Mouse (Mus musculus) lung, postnatal 0 days (tissue): ENCODE results near the gene Tmem229b. TPM values are rescaled to one million over a fixed set of nuclear protein-coding genes. Genes with fewer than 3 reads are reported as not detected.

ENCODE experiments used
- ATAC-seq: fragments of 200-750 bp; cut with Nextera tagmentation; 2 replicates; pipeline ENCODE4 v1.8.0; 2017; ENCODE audit warnings: moderate library complexity
- DNase-seq: peaks from one replicate; pipeline ENCODE4 v3.0.0-alpha.2; 2016; ENCODE audit warnings: low spot score
- H3K27ac ChIP-seq: fragments of 300-500 bp; sonication (generic); 2 replicates; pipeline ENCODE4 v1.5.1; 2014; ENCODE audit warnings: antibody characterized with exemption, mild to moderate bottlenecking, low read length, mixed read lengths
- H3K27me3 ChIP-seq: fragments of 300-500 bp; sonication (generic); replicated peaks from 2 replicates; pipeline ENCODE4 v1.6.1; 2014; ENCODE audit warnings: low read length, mixed read lengths; ENCODE audit not compliant: insufficient read depth
- H3K36me3 ChIP-seq: fragments of 300-500 bp; sonication (generic); 2 replicates; pipeline ENCODE4 v1.6.1; 2014; ENCODE audit warnings: low read length, mixed read lengths; ENCODE audit not compliant: insufficient read depth
- H3K4me1 ChIP-seq: fragments of 300-500 bp; sonication (generic); 2 replicates; pipeline ENCODE4 v1.6.1; 2014; ENCODE audit warnings: antibody characterized with exemption, low read depth, low read length, mixed read lengths; ENCODE audit not compliant: insufficient read depth
- H3K4me2 ChIP-seq: fragments of 300-500 bp; sonication (generic); replicated peaks from 2 replicates; pipeline ENCODE4 v1.6.1; 2014; ENCODE audit warnings: low read depth, mild to moderate bottlenecking, low read length, moderate library complexity, mixed read lengths
- H3K4me3 ChIP-seq: fragments of 300-500 bp; sonication (generic); 2 replicates; pipeline ENCODE4 v1.5.1; 2014; ENCODE audit warnings: low read depth, low read length
- H3K9ac ChIP-seq: fragments of 300-500 bp; sonication (generic); replicated peaks from 2 replicates; pipeline ENCODE4 v1.6.1; 2014; ENCODE audit warnings: low read depth, mild to moderate bottlenecking
- H3K9me3 ChIP-seq: fragments of 300-500 bp; sonication (generic); 2 replicates; pipeline ENCODE4 v1.6.1; 2016; ENCODE audit warnings: low read length, mixed read lengths
- CTCF ChIP-seq: IDR thresholded peaks from 2 replicates; pipeline ENCODE4 v1.5.1; 2016; ENCODE audit warnings: antibody characterized with exemption, mild to moderate bottlenecking
- EP300 ChIP-seq: IDR thresholded peaks from 2 replicates; pipeline ENCODE4 v1.6.1; 2016; ENCODE audit warnings: antibody characterized with exemption, mild to moderate bottlenecking, control low read depth
- WGBS: fragments of 180-500 bp; shearing (Covaris S2); extraction: QIAGEN DNeasy Blood & Tissue Kit; methylation state at CpG from one replicate; pipeline ENCODE4 v1.1.7; 2014; 5-methylcytosine and 5-hydroxymethylcytosine counted together
- polyA plus RNA-seq: library from polyadenylated mRNA; unstranded; fragments of >200 nt; fragmentation: Nextera tagmentation; extraction: Ambion mirVana; gene quantifications from 2 replicates; pipeline ENCODE4 v1.2.1, GENCODE M21; 2015

Tmem229b gene
- polyA plus RNA-seq, 1 experiment from 2014 or later = 5.3 TPM

DNA sequence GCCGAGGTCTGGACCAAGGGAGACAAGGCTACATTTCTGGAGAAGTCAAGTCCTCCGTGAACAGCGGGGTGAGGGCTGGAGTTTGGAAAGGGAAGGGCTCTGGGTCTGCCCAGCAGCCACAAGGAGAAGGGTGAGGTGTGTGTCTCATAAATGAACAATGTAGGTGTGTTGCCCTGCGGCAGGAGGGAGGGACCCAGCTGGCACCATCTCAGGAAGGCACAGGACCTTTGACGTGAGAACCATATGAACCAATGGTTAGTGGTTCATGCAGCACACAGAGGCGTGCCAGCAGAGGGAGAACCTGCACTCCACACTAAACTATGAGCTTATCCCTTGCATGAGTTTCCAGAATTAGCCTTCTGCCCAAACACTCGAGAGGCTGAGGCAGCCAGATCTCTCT is 39.8 kb upstream of the Tmem229b start:
- Histone ChIP-seq H3K9ac (no peak overlapping the region), H3K27me3 (no peaks in the 10 kb centered on the region), H3K4me2 (no peak overlapping the region), H3K36me3 (0 out of 2 replicates have a peak, but pooled peaks cover 5% of the 10 kb centered on the region), H3K27ac (no peak overlapping the region), H3K9me3 (no peaks in the 10 kb centered on the region), H3K4me3 (no peak overlapping the region), H3K4me1 (0 out of 2 replicates have a peak, but pooled peaks cover 3% of the 10 kb centered on the region)
- no peak for ATAC-seq
- DNase-seq = no peak
- TF ChIP-seq EP300 = no peak
- no peak for TF ChIP-seq CTCF
- WGBS = 88% methylated on average over 7 of the region's 7 CpGs

DNA sequence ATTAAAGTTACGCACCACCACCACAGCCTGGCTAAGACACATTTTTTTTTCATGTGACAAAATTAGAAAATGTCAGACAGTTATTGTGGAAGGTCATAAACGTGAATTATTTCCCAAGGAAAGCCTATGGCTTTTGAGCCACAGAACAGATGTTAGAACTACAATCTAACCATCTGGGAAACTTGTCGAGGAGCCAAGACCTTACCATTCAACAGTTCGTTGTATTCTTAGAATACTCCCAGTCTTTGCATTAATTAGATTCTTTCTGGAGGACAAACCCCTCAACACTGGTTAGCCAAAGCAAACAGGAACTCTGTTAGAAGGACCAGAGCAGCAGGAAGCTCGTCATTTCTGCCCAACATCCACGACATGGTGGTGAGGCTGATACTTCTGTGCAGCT is 38.7 kb upstream of the Tmem229b start:
- H3K9ac ChIP-seq = no peak overlapping the region
- no peak overlapping the region for H3K4me3 ChIP-seq
- 59% methylated on average over 6 of the region's 6 CpGs for WGBS
- no peak for DNase-seq
- H3K27ac ChIP-seq = no peak overlapping the region
- no peak for TF ChIP-seq CTCF
- H3K4me2 ChIP-seq = no peak overlapping the region
- 0 out of 2 replicates have a peak, but pooled peaks cover 5% of the 10 kb centered on the region for H3K36me3 ChIP-seq
- ATAC-seq = no peak
- 0 out of 2 replicates have a peak, but pooled peaks cover 3% of the 10 kb centered on the region for H3K4me1 ChIP-seq
- no peaks in the 10 kb centered on the region for H3K27me3 ChIP-seq
- no peaks in the 10 kb centered on the region for H3K9me3 ChIP-seq

DNA sequence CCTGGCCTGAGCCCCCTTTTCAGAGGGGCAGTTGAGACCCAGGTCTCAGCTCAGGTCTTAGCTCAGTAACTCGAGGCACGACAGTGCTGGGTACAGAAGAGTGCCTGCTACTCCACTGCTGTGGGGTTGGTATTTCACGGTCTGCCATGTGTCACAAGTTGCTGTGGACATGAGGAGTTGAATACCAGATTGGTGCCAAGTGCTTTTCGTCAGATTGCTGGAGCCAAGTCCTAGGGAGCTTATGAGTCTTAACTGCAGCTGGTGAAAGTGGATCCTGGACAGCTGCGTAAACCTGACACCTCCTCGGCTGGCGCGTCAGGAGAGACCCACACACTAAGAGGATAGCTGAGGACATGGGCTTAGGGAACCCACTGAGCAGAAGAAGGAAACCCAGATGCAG is 37.2 kb upstream of the Tmem229b start:
- DNase-seq (peak; percentile 72), ATAC-seq (peak; percentile 65)
- H3K4me1 ChIP-seq = no peaks in the 10 kb centered on the region
- H3K27ac ChIP-seq = no peak overlapping the region
- 0 out of 2 replicates have a peak, but pooled peaks cover 4% of the 10 kb centered on the region for H3K36me3 ChIP-seq
- H3K9ac ChIP-seq = no peak overlapping the region
- TF ChIP-seq CTCF (no peak), EP300 (no peak)
- no peak overlapping the region for H3K4me2 ChIP-seq
- H3K9me3 ChIP-seq = no peaks in the 10 kb centered on the region
- H3K4me3 ChIP-seq = no peak overlapping the region
- 63% methylated on average over 8 of the region's 8 CpGs for WGBS
- no peaks in the 10 kb centered on the region for H3K27me3 ChIP-seq

DNA sequence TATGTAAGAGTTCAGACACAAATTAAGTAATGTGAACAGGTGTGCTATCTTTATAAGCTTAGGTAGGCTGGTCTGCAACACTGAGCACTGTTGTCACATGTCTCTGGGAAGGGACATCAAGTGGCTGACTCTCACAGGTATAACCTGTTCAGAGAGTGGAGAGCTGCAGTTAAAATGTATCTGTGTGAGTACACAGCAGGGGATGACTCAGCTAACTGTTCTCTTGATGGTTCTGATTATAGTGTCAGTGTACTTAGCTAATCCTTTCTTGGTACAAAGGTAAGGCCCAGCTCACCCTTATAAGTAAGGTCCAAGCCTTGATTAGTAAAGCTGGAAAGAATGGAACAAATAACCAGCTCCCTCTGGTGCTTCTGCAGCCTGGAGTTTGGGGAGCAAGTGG is 34.0 kb upstream of the Tmem229b start:
- peak; percentile 46 for DNase-seq
- H3K4me1 ChIP-seq = no peaks in the 10 kb centered on the region
- H3K9me3 ChIP-seq = no peaks in the 10 kb centered on the region
- H3K9ac ChIP-seq = no peak overlapping the region
- H3K27me3 ChIP-seq = no peaks in the 10 kb centered on the region
- no peak for TF ChIP-seq CTCF
- TF ChIP-seq EP300 = no peak
- no peak overlapping the region for H3K4me2 ChIP-seq
- ATAC-seq = peak; percentile 54; the same call in 1 of the 2 replicates
- no peak overlapping the region for H3K27ac ChIP-seq
- 0 out of 2 replicates have a peak, but pooled peaks cover 4% of the 10 kb centered on the region for H3K36me3 ChIP-seq
- no peak overlapping the region for H3K4me3 ChIP-seq

DNA sequence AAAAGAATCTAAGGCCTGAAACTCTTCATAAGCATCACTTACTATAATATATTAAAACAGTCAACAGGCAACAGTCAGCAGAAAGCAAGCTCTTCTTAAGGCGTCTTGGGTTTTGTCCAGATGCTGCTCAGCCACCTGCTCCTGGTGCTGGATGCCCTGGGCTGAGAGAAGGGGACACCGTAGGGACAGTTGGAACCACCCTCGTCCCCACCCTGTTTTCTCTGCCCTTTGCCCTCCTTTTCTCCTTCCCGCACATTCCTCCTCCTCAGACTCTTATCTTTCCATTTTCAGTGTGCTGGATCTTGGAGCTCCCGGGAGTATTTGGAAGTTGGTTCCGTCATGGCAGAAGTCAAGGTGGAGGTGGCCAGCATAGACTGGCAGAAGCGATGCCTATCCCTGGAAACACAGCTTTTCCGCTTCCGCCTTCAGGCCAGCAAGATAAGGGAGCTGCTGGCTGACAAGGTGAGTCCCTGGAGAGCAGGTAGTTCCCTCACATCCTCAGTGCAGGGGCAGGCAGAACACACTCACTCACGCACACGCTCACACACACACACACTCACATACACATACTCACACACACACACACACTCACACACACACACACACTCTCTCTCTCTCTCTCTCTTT is 32.9 kb upstream of the Tmem229b start:
- ATAC-seq (no peak), DNase-seq (no peak)
- Histone ChIP-seq H3K27ac (no peak overlapping the region), H3K4me3 (no peak overlapping the region), H3K4me2 (no peak overlapping the region), H3K36me3 (0 out of 2 replicates have a peak, but pooled peaks cover 4% of the 10 kb centered on the region), H3K4me1 (no peaks in the 10 kb centered on the region), H3K27me3 (no peaks in the 10 kb centered on the region), H3K9me3 (no peaks in the 10 kb centered on the region), H3K9ac (no peak overlapping the region)
- TF ChIP-seq CTCF = no peak
- TF ChIP-seq EP300 = no peak
- 80% methylated on average over 11 of the region's 11 CpGs for WGBS

DNA sequence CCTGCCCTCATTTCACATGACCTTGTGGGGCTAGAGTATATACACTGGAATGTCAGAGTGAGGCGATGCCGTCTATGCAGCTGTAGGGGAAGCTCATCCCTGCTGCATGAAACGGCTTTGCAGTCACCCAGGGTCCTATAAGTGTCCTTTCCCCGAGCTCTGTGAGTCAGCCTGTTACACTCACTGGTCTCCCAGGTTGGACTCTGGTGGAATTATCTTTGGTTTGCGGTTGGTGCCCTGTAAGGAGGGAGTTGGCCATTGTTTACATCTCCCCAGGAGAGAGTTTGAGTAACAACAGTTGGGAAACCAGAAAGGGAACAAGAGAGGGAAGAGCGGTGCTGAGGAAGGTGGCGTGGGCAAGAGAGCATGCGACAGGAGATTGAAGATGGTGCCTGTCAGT is 32.3 kb upstream of the Tmem229b start:
- no peak overlapping the region for H3K27ac ChIP-seq
- no peak overlapping the region for H3K4me3 ChIP-seq
- H3K27me3 ChIP-seq = no peaks in the 10 kb centered on the region
- no peaks in the 10 kb centered on the region for H3K9me3 ChIP-seq
- ATAC-seq (no peak), DNase-seq (no peak)
- 0 out of 2 replicates have a peak, but pooled peaks cover 4% of the 10 kb centered on the region for H3K36me3 ChIP-seq
- TF ChIP-seq EP300 = no peak
- no peak for TF ChIP-seq CTCF
- H3K4me1 ChIP-seq = no peaks in the 10 kb centered on the region
- H3K9ac ChIP-seq = no peak overlapping the region
- 53% methylated on average over 8 of the region's 8 CpGs for WGBS
- H3K4me2 ChIP-seq = no peak overlapping the region
